Mouse (Mus musculus) liver, postnatal 0 days (tissue): ENCODE data around the gene Parp9. TPM values are rescaled to one million over a fixed set of nuclear protein-coding genes. Genes with fewer than 3 reads are reported as not detected.
A peak's percentile ranks its signal among the peaks of the same experiment; 100 is the strongest.

ENCODE experiments used
- ATAC-seq: fragments of 200-750 bp; cut with Nextera tagmentation; 2 replicates; pipeline ENCODE4 v1.8.0; 2017; ENCODE audit warnings: mild to moderate bottlenecking, moderate library complexity
- DNase-seq: peaks from one replicate; pipeline ENCODE4 v3.0.0-alpha.2; 2016
- H3K27ac ChIP-seq: fragments of 300-500 bp; sonication (generic); 2 replicates; pipeline ENCODE4 v1.5.1; 2014; ENCODE audit warnings: antibody characterized with exemption, moderate library complexity, mild to moderate bottlenecking, low read depth
- H3K27me3 ChIP-seq: fragments of 300-500 bp; sonication (generic); 2 replicates; pipeline ENCODE4 v1.6.1; 2014; ENCODE audit warnings: low read length, control low read depth, mixed read lengths; ENCODE audit not compliant: insufficient read depth
- H3K36me3 ChIP-seq: fragments of 300-500 bp; sonication (generic); replicated peaks from 2 replicates; pipeline ENCODE4 v1.6.1; 2014; ENCODE audit warnings: mild to moderate bottlenecking, control low read depth, low read length, moderate library complexity, mixed read lengths; ENCODE audit not compliant: insufficient read depth
- H3K4me1 ChIP-seq: fragments of 300-500 bp; sonication (generic); 2 replicates; pipeline ENCODE4 v1.6.1; 2014; ENCODE audit warnings: antibody characterized with exemption, mild to moderate bottlenecking, control low read depth; ENCODE audit not compliant: insufficient read depth
- H3K4me2 ChIP-seq: fragments of 300-500 bp; sonication (generic); 2 replicates; pipeline ENCODE4 v1.6.1; 2014; ENCODE audit warnings: low read depth, mild to moderate bottlenecking, low read length, moderate library complexity, mixed read lengths
- H3K4me3 ChIP-seq: fragments of 300-500 bp; sonication (generic); 2 replicates; pipeline ENCODE4 v1.5.1; 2014; ENCODE audit warnings: low read depth, low read length
- H3K9ac ChIP-seq: fragments of 300-500 bp; sonication (generic); replicated peaks from 2 replicates; pipeline ENCODE4 v1.6.1; 2014; ENCODE audit warnings: mild to moderate bottlenecking, moderate library complexity
- H3K9me3 ChIP-seq: fragments of 300-500 bp; sonication (generic); 2 replicates; pipeline ENCODE4 v1.6.1; 2016; ENCODE audit warnings: mild to moderate bottlenecking, control low read depth, low read length, mixed read lengths
- CTCF ChIP-seq: sonication (generic); IDR thresholded peaks from 2 replicates; pipeline ENCODE4 v1.5.1; 2016; ENCODE audit warnings: antibody characterized with exemption, low read depth
- EP300 ChIP-seq: IDR thresholded peaks from 2 replicates; pipeline ENCODE4 v1.6.1; 2016; ENCODE audit warnings: antibody characterized with exemption, low read depth, mild to moderate bottlenecking
- WGBS: fragments of 180-500 bp; shearing (Covaris S2); extraction: QIAGEN DNeasy Blood & Tissue Kit; methylation state at CpG from one replicate; pipeline ENCODE4 v1.1.7; 2014; ENCODE audit not compliant: insufficient replicate concordance; 5-methylcytosine and 5-hydroxymethylcytosine counted together
- polyA plus RNA-seq: library from polyadenylated mRNA; unstranded; fragments of >200 nt; fragmentation: Nextera tagmentation; extraction: Ambion mirVana; gene quantifications from 2 replicates; pipeline ENCODE4 v1.2.1, GENCODE M21; 2015

Parp9 gene
- polyA plus RNA-seq, 1 experiment from 2014 or later: 21.8 TPM

DNA sequence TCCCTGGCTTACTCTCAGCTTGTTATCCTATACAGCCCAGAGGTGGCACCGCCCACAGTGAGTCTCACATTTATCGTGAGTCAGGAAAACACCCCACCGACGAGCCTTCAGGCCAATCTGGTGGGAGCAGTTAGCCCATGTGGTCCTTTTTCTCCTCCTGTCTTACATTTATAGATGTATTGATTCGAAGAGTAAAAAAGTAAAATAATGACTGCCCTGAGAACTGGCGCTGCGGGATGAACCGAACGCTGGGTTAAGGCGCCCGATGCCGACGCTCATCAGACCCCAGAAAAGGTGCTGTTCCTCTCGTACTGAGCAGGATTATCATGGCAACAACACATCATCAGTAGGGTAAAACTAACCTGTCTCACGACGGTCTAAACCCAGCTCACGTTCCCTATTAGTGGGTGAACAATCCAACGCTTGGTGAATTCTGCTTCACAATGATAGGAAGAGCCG is 43.1 kb downstream of the Parp9 start:
- 51% methylated on average over 19 of the region's 19 CpGs for WGBS
- no peak for TF ChIP-seq CTCF
- no peak; the same call in 1 of the 2 replicates for TF ChIP-seq EP300
- H3K4me3 ChIP-seq: no peak overlapping the region
- no peak overlapping the region for H3K9ac ChIP-seq
- DNase-seq (peak; percentile 100), ATAC-seq (peak; percentile 82)
- H3K27ac ChIP-seq: no peak overlapping the region
- H3K27me3 ChIP-seq: no peaks in the 10 kb centered on the region
- H3K9me3 ChIP-seq: no peaks in the 10 kb centered on the region
- peaks cover 17% of the 10 kb centered on the region for H3K4me1 ChIP-seq
- H3K4me2 ChIP-seq: no peak overlapping the region
- no peaks in the 10 kb centered on the region for H3K36me3 ChIP-seq

DNA sequence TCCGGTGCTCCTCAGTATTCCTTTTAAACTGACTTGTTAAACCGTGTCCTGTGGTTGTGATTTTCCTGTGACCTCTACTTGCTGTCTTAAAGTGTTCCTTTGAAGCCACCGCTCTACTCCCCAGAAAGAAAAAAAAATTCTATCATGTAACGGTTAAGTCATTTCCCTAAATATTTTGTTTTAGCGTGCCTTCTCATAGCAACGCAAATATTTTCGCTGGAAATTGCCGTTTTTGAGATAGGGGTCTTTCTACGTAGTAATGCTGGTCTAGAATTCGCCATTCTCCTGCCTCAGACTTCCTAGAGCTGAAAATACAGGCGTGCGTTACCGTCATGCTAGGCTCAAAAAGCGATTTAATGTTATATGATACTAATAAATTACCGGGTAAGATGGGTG is 44.2 kb downstream of the Parp9 start:
- peak overlapping the region; percentile 88 for H3K9ac ChIP-seq
- TF ChIP-seq EP300 (no peak), CTCF (no peak)
- H3K27me3 ChIP-seq: no peaks in the 10 kb centered on the region
- no peaks in the 10 kb centered on the region for H3K36me3 ChIP-seq
- peaks cover 18% of the 10 kb centered on the region for H3K4me1 ChIP-seq
- WGBS: 3% methylated on average over 15 of the region's 15 CpGs
- peak overlapping the region; percentile 80 for H3K4me3 ChIP-seq
- H3K27ac ChIP-seq: peak overlapping the region; percentile 98
- no peaks in the 10 kb centered on the region for H3K9me3 ChIP-seq
- peak overlapping the region; percentile 94 for H3K4me2 ChIP-seq
- ATAC-seq (no peak), DNase-seq (no peak)

DNA sequence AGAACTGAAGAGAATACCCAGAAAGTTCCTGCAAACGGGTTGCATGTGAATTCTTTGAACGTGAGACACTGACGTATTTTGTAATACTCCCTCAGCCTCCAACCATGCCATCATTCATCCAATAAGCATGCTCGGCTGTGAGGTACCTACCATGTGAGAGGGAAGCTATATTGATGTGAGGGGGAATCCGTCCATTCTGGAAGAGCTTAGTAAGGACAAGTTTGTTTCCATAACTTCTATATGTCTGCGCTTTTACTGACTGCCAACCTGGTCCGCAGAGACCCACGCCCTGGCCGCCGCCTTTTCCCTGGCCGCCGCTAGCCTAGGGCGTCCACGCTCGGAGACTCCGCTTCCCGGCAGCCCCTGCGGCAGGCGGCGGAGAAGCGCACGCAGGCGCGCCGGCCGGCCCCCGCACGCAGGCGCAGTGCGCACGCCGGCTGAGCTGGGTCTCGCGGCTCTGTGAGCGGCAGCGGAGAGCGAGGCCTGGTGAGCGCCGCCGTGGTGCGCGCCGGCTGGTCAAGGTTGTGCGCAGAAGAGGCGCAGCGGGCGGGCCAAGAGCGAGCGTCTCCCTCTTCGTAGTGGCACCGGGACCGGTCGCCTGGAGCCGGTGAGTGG is 44.7 kb downstream of the Parp9 start:
- ATAC-seq (peak; percentile 89), DNase-seq (peak; percentile 94)
- no peaks in the 10 kb centered on the region for H3K9me3 ChIP-seq
- TF ChIP-seq CTCF (no peak), EP300 (no peak)
- H3K27me3 ChIP-seq: no peaks in the 10 kb centered on the region
- peak overlapping the region; percentile 80 for H3K4me3 ChIP-seq
- peak overlapping the region; percentile 98 for H3K27ac ChIP-seq
- no peaks in the 10 kb centered on the region for H3K36me3 ChIP-seq
- H3K9ac ChIP-seq: peak overlapping the region; percentile 88
- H3K4me2 ChIP-seq: peak overlapping the region; percentile 94
- under 1% methylated on average over 50 of the region's 54 CpGs for whole genome bisulfite sequencing
- peaks cover 18% of the 10 kb centered on the region for H3K4me1 ChIP-seq

DNA sequence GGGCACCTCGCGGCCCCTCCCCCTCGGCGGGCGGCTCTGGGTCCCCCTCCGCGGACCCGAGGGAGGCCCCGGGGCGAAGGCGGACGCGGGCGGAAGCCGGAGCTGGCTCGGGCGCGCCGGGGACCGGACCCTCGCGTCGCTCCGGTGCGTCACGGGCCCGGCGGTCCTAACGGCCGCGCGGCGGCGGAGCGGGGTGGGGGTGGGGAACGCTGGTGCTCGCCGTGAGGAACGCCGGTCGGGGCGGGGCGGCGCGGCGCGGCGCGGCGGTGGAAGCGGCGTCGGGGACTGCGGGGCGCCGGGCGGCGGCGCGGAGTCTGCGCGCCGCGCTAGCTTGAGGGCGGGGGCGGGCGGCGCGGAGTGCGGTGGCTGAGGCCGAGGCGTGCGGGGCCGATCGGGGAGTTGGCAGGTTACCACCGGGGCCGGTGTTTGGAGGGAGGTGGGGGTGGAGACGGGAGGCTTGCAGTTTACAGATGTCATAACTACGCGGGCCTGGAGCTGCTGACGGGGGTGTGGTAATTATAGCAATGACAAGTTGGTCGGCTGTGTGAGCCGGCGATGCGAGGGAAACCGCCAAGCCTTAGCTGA is 45.3 kb downstream of the Parp9 start:
- H3K4me3 ChIP-seq: peak overlapping the region; percentile 80
- H3K4me2 ChIP-seq: peak overlapping the region; percentile 94
- ATAC-seq (peak; percentile 68), DNase-seq (peak; percentile 77)
- H3K27me3 ChIP-seq: no peaks in the 10 kb centered on the region
- peak overlapping the region; percentile 98 for H3K27ac ChIP-seq
- H3K4me1 ChIP-seq: peaks cover 18% of the 10 kb centered on the region
- H3K9ac ChIP-seq: peak overlapping the region; percentile 88
- no peak for TF ChIP-seq EP300
- TF ChIP-seq CTCF: no peak
- H3K9me3 ChIP-seq: no peaks in the 10 kb centered on the region
- H3K36me3 ChIP-seq: no peaks in the 10 kb centered on the region
- WGBS: under 1% methylated on average over 40 of the region's 86 CpGs

DNA sequence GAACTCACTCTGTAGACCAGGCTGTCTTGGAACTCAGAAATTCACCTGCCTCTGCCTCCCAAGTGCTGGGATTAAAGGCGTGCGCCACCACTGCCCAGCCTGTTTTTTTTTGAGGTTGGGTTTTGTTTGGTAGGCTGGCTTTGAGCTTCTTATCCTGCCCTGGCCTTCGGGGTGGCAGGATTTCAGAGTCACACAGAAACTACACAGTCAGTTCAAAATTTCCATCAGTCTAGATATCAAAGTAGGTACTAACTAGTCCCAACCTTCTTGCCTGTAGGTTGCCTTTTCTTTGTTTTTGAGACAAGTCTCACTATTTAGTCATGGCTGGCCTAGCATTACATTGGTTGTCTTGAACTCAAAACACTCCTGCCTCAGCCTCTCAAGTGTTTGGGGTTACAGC is 46.2 kb downstream of the Parp9 start:
- peak overlapping the region; percentile 98; the same call in 1 of the 2 replicates for H3K27ac ChIP-seq
- 18% methylated on average over 3 of the region's 3 CpGs for WGBS
- no peak for TF ChIP-seq EP300
- no peak for TF ChIP-seq CTCF

DNA sequence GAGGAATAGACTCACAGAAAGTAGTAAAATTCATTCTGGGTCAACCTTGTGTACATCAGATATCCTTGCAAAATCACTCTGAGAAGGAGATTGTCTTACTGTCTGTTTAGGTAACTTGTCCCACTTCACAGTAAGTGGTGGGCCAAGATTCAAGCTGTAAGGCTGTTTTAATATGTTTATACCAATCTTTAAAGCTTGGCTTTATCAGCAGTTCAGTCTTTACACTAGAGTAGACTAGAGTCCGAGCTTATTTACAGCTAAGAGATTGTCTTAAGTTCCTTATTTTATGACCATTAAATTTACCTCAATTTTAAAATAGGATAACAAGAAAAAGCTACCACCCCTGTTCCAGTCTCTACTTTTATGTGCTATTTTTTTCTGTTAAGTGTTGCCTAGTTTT is 49.7 kb downstream of the Parp9 start:
- ATAC-seq (no peak), DNase-seq (no peak)
- Histone ChIP-seq H3K9ac (no peak overlapping the region), H3K9me3 (no peaks in the 10 kb centered on the region), H3K27me3 (no peaks in the 10 kb centered on the region), H3K4me1 (peaks cover 9% of the 10 kb centered on the region), H3K27ac (no peak overlapping the region), H3K4me2 (no peak overlapping the region), H3K4me3 (no peak overlapping the region), H3K36me3 (no peaks in the 10 kb centered on the region)
- TF ChIP-seq EP300: no peak
- no peak for TF ChIP-seq CTCF
- 50% methylated on average over 1 of the region's 1 CpGs for WGBS

More for the DNA sequence above, 46.2 kb downstream of the Parp9 start:
- H3K4me2 ChIP-seq: peak overlapping the region; percentile 94
- H3K36me3 ChIP-seq: no peaks in the 10 kb centered on the region
- H3K4me3 ChIP-seq: peak overlapping the region; percentile 80
- no peaks in the 10 kb centered on the region for H3K9me3 ChIP-seq
- DNase-seq: no peak
- no peaks in the 10 kb centered on the region for H3K27me3 ChIP-seq
- H3K4me1 ChIP-seq: peaks cover 18% of the 10 kb centered on the region
- peak overlapping the region; percentile 88 for H3K9ac ChIP-seq
- ATAC-seq: no peak
